Mouse (Mus musculus) right cerebral cortex, postnatal 36 days (tissue): ENCODE measurements around the gene Fgfr1op2.

ENCODE experiments used
- DNase-seq, 2 experiments: peaks; one replicate each; pipeline ENCODE4 v3.0.0; 2022; ENCODE audit warnings: low spot score in 2 of 2, mixed read lengths in 1 of 2

Fgfr1op2 gene

DNA sequence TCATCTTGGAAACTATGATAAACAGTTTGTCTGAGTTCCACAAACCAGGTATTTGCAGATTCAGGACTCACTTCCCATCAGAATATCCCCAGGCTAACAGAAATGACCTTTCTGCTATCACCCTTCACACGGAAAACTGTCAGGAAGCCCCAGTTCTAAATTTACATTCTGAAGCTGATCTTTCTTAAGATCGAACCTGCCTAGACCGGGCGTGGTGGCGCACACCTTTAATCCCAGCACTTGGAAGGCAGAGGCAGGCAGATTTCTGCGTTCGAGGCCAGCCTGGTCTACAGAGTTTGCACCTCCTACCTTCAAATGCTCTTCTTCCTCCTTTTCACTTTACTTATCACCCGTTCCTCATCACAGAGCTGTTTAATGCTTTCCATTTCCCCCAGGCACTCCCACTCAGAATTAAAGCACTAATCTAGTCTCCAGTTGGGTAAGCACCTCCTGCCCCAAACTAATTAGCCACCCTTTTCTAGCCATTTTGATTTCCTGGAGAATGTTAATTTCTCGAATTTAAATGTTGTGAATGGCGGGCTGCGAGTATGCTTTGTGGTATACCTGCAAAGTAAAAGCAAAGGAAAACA, 64.7 kb downstream of the Fgfr1op2 start:
- DNase-seq = no peak

DNA sequence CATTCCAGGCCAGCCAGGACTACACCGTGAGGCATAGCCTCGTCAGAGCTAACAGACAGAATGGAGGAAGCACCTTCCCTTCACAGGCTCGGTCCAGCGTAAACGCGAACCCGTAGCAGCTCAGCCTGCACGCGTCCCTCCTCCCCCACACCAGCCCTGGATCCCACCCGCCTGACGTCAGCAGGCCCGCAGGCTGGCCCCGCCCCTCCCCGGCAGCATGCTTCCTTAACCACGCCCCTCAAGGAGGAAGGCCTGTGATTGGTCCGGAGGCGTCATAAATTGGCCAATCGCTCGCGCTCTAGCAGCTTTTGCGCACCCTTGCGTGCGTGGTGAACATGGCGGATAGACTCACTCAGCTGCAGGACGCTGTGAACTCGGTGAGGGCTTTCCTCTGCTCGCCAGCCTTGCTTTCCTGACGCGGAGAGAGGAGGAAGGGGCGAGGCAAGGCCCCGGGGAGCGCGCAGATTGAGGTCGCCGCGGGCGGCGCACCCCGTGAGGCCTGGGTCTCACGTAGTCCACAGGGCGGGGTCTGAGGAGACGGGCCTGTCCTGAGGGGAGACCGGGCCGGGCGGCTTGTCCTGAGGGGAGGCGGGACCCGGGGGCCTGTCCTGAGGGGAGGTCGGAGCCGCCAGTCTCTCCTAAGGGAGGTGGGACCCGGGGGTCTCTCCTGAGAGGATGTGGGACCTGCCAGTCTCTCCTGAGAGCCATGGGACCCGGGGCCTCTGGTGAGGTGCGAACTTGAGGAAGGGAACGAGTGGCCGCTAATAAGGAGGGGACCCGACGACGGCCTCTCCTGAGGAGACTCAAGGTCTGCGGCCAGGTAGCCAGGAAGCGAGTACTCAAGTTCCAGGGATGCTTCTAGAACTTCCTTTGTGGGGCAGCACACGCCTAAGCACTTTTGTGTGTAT, 65.5 kb downstream of the Fgfr1op2 start, which contains the start of the genes Med21 and Tm7sf3:
TSS of gene Med21 (plus strand) at position 272 of the 908 bp plus-strand sequence.
TSS of gene Tm7sf3 (minus strand) at position 549 of the 908 bp plus-strand sequence.
- DNase-seq = peak; percentile 97 to 98

DNA sequence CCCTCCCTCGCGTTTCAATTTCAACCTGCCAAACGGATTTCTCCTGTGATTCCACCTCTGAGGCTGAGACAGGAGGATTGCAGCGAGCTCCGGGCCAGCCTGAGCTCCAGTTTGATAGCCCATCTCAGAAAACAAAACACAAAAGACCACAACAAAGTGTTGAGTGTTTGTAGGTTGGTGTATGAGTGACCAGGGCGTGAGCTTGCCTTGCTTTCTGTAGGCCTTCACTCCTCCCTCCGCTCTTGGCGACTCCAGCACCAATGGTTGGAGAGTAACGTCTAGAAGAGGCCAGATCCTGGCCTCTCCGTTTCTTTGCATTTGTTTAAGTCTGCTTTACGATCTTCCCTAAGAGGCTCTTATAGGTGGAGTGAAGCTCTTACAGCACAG, 66.2 kb downstream of the Fgfr1op2 start:
- no peak for DNase-seq
